Mouse (Mus musculus): Measurements from ENCODE around the gene Dmgdh. TPM values are rescaled to one million over a fixed set of nuclear protein-coding genes. Genes with fewer than 3 reads are reported as not detected.

The Dmgdh gene
- polyA plus RNA-seq, 1 experiment from 2014 or later, result 17.2 TPM

DNA sequence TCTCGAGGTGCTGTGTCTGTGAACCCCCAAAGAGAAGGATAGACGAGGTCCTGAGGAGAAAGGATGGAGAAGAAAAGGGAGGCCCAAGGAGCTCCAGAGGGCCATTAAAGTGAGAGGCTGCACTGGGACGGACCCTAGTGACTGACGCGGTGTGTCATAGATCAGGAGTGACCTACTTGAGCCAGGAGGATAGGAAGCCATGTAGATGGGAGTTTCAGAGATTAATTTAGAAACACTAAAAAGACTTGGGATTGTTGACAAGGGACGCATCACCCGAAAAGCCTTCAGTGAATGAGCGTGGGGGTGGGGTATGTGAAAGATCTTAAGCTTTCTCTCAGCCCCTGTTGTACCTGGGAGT is 98.0 kb downstream of the Dmgdh start:
- peak overlapping the region; percentile 64 for H3K4me3 ChIP-seq (replicated peaks)
- peak; percentile 30; the same call in 1 of the 2 replicates for ATAC-seq (ENCODE audit: insufficient read depth)
- H3K36me3 ChIP-seq (replicated peaks), result no peaks in the 10 kb centered on the region
- WGBS (ENCODE audit: insufficient replicate concordance), result 19% methylated on average over 8 of the region's 8 CpGs
- peaks cover 27% of the 10 kb centered on the region for H3K27me3 ChIP-seq
- H3K27ac ChIP-seq (replicated peaks), result peak overlapping the region; percentile 69; the same call in 1 of the 2 replicates
- peak overlapping the region; percentile 53 for H3K9ac ChIP-seq
- H3K9me3 ChIP-seq (replicated peaks), result no peaks in the 10 kb centered on the region
- H3K4me1 ChIP-seq (replicated peaks), result peaks cover 11% of the 10 kb centered on the region; the same call in 1 of the 2 replicates
- H3K4me2 ChIP-seq, result peak overlapping the region; percentile 92

DNA sequence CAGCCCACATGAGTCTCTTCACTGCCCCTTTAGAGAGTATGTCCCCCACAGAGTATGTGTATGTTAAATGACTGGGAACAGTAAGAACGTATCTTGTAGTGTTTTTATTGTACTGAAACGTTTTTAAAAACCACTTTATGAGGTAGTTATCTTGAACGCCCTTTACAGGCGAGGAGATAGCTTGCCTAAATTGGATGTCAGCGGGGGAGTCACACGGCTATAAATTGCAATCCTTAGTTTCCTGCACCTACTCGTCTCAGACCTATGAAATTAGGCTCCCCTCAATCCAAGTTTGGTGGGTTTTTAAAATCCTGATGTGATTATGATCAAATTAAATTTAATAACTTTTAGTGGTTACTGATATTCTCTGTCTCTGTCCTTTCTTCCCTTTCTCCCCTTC is 98.6 kb downstream of the Dmgdh start:
- Histone ChIP-seq H3K9me3 (replicated peaks) (no peaks in the 10 kb centered on the region), H3K36me3 (replicated peaks) (no peaks in the 10 kb centered on the region), H3K4me2 (peak overlapping the region; percentile 92), H3K27me3 (peaks cover 27% of the 10 kb centered on the region), H3K27ac (replicated peaks) (no peak overlapping the region), H3K4me1 (replicated peaks) (peaks cover 11% of the 10 kb centered on the region; the same call in 1 of the 2 replicates), H3K4me3 (replicated peaks) (peak overlapping the region; percentile 64), H3K9ac (no peak overlapping the region)
- WGBS (ENCODE audit: insufficient replicate concordance), result 47% methylated on average over 7 of the region's 7 CpGs
- ATAC-seq (ENCODE audit: insufficient read depth), result no peak

DNA sequence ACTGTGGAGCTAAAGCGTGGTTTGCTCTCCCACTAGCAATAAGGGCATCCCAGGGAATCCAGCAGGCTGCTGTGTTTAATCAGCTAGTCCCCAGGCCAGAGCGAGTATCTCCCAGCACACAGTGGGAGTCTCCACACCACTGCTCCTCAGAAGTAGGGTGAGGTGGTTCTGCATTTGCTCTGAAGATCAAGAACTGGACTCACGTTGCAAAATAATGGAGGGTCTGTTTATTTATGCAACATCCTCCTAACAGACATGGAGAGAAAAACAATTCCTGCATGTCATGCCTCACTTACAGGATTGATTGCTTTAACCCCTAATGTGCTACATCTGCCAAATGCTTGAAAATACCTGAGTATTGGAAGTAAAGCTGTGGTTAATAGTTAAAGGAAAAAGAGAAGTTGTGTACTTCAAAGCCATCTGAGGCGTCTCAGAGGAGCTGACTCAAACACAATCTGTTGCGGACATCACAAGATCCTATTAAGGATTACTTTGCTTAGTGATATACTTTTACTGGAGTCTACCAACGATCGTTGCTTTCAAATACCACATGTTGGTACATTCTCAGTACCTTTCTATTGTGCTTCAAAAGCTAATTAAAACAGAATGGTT is 99.6 kb downstream of the Dmgdh start:
- Histone ChIP-seq H3K4me1 (replicated peaks) (peaks cover 11% of the 10 kb centered on the region; the same call in 1 of the 2 replicates), H3K9ac (no peak overlapping the region), H3K4me3 (replicated peaks) (no peak overlapping the region), H3K27me3 (peaks cover 27% of the 10 kb centered on the region), H3K27ac (replicated peaks) (no peak overlapping the region), H3K9me3 (replicated peaks) (no peaks in the 10 kb centered on the region), H3K4me2 (no peak overlapping the region), H3K36me3 (replicated peaks) (no peaks in the 10 kb centered on the region)
- ATAC-seq (ENCODE audit: insufficient read depth), result no peak
- 52% methylated on average over 7 of the region's 7 CpGs for WGBS (ENCODE audit: insufficient replicate concordance)

DNA sequence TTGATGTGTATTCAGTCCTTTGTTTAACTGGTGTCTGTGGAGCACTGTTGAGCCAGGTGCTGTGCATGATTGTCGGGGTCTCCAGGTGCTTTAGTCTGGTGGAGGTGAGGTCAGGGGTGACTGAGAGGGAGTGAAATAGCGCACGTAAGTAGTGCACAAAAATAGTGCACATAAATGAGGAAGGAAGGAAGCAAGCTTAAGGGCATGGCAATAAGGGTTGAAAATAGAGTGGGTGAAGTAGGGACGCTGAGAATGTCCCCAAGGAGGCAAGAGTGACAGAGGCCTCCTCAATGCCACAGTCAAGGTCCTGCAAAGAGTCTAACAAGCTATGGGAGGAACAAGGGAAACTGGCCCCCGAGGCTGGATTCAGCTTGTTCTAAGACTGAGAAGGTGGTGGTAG is 108.6 kb downstream of the Dmgdh start:
- H3K9ac ChIP-seq, result no peak overlapping the region
- no peak overlapping the region for H3K4me2 ChIP-seq
- no peaks in the 10 kb centered on the region for H3K27me3 ChIP-seq
- ATAC-seq (ENCODE audit: insufficient read depth), result no peak
- 34% methylated on average over 5 of the region's 5 CpGs for WGBS (ENCODE audit: insufficient replicate concordance)
- no peaks in the 10 kb centered on the region for H3K36me3 ChIP-seq (replicated peaks)
- no peak overlapping the region for H3K4me3 ChIP-seq (replicated peaks)
- no peaks in the 10 kb centered on the region for H3K4me1 ChIP-seq (replicated peaks)
- no peak overlapping the region for H3K27ac ChIP-seq (replicated peaks)
- no peaks in the 10 kb centered on the region for H3K9me3 ChIP-seq (replicated peaks)

DNA sequence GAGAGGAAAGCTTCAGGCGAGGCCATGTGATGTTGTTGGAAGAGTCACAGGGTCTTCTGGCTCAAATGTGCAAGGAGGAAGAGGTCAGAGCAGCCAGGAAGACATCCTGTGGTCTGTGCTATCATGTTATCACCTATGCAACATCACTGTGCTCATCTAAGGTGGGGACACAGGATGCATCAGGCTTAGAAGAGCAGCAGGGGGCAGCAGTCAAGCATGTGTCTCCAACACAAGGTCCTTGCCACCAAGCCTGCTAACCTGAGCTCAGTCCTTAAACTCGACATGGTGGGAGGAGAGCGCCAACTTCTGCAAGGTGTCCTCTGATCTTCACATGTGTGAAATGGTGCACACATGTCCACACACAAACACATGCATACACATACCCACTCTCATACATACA is 111.1 kb downstream of the Dmgdh start:
- H3K27ac ChIP-seq (replicated peaks), result no peak overlapping the region
- no peak overlapping the region for H3K9ac ChIP-seq
- H3K4me2 ChIP-seq, result no peak overlapping the region
- no peak overlapping the region for H3K4me3 ChIP-seq (replicated peaks)
- ATAC-seq (ENCODE audit: insufficient read depth), result no peak
- H3K36me3 ChIP-seq (replicated peaks), result no peaks in the 10 kb centered on the region
- no peaks in the 10 kb centered on the region for H3K27me3 ChIP-seq
- H3K9me3 ChIP-seq (replicated peaks), result no peaks in the 10 kb centered on the region
- 44% methylated on average over 3 of the region's 3 CpGs for WGBS (ENCODE audit: insufficient replicate concordance)
- H3K4me1 ChIP-seq (replicated peaks), result no peaks in the 10 kb centered on the region

DNA sequence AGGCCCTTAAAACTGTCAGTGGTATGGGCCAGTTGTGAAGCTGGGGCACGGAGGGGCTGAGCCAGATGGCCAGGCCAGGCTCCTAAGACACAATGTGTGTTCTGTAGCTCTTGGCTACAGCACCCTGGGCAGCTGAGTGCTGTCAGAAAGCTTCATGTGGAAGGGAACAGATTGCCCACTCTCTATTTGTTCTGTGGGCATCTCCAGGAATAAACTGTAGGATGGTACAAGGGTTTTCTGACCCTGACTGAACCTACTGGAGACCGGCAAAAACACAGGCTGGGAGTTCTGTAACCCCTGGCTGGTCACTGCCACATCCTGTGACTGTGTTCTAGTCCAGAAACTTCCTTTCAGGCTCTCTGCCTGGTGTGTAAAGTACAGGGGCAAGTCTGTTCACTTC is 111.8 kb downstream of the Dmgdh start:
- no peaks in the 10 kb centered on the region for H3K36me3 ChIP-seq (replicated peaks)
- no peaks in the 10 kb centered on the region for H3K4me1 ChIP-seq (replicated peaks)
- H3K4me3 ChIP-seq (replicated peaks), result no peak overlapping the region
- no peaks in the 10 kb centered on the region for H3K27me3 ChIP-seq
- no peak overlapping the region for H3K9ac ChIP-seq
- no peak overlapping the region for H3K27ac ChIP-seq (replicated peaks)
- no peak for ATAC-seq (ENCODE audit: insufficient read depth)
- no peak overlapping the region for H3K4me2 ChIP-seq
- H3K9me3 ChIP-seq (replicated peaks), result no peaks in the 10 kb centered on the region
- WGBS (ENCODE audit: insufficient replicate concordance), result 57% methylated on average over 2 of the region's 2 CpGs

DNA sequence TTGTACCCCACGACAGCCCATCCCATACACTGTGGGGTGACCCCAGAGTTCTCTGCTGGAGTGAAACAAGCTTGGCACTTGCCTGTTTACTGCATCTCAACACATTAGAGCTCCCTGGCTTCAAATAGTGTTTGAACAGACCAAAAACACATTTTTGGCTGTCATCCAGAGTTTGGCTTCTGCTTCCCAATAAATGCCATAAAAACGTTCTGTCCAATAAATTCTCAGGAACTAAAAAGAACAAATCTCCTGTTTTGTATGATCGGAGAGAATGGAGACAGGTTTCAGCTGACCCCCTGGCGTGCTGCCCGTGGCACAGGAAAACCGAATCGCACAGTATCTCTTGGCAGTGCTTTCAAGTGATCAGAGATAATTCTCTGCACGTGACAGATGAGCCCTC is 113.4 kb downstream of the Dmgdh start:
- no peak overlapping the region for H3K9ac ChIP-seq
- H3K9me3 ChIP-seq (replicated peaks), result no peaks in the 10 kb centered on the region
- WGBS (ENCODE audit: insufficient replicate concordance), result 53% methylated on average over 8 of the region's 8 CpGs
- H3K27ac ChIP-seq (replicated peaks), result no peak overlapping the region
- no peaks in the 10 kb centered on the region for H3K4me1 ChIP-seq (replicated peaks)
- H3K27me3 ChIP-seq, result no peaks in the 10 kb centered on the region
- H3K36me3 ChIP-seq (replicated peaks), result no peaks in the 10 kb centered on the region
- no peak overlapping the region for H3K4me2 ChIP-seq
- H3K4me3 ChIP-seq (replicated peaks), result no peak overlapping the region
- no peak for ATAC-seq (ENCODE audit: insufficient read depth)

DNA sequence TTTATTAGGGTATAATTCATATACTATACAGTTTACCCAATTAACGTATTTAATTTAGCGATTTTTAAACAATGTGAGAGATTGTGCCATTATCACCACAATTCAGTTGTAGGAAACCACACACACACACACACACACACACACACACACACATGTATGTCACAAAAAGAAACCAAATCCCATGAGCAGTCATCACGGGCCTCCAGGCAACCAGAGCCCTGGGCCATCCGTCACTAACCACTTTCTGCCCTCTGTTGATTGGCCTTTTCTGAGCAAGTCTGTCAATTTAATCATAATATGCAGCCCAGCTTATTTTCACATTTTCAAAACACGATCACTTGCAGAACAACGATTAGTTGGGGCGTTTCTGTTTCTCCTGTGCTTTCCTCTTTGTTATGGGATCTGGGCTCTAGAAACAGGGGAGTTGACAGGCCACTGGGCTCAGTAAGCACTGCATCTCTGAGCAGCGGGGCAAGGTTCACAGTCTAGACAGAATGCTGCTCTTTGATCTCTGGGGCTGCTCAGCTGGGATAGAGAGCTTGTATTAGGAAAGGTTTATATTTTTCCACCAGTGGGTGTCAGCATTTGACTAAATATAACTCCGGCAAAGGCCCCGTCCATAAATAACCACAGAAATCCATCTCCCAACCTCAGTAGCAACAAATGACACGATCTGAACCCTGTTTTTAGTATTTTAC is 118.9 kb downstream of the Dmgdh start:
- no peak overlapping the region for H3K9ac ChIP-seq
- H3K36me3 ChIP-seq (replicated peaks), result no peaks in the 10 kb centered on the region
- 46% methylated on average over 11 of the region's 11 CpGs for WGBS (ENCODE audit: insufficient replicate concordance)
- no peak overlapping the region for H3K4me2 ChIP-seq
- H3K9me3 ChIP-seq (replicated peaks), result no peaks in the 10 kb centered on the region
- no peak overlapping the region for H3K27ac ChIP-seq (replicated peaks)
- ATAC-seq (ENCODE audit: insufficient read depth), result peak; percentile 54; the same call in 1 of the 2 replicates
- no peaks in the 10 kb centered on the region for H3K4me1 ChIP-seq (replicated peaks)
- H3K4me3 ChIP-seq (replicated peaks), result no peak overlapping the region
- H3K27me3 ChIP-seq, result no peaks in the 10 kb centered on the region

DNA sequence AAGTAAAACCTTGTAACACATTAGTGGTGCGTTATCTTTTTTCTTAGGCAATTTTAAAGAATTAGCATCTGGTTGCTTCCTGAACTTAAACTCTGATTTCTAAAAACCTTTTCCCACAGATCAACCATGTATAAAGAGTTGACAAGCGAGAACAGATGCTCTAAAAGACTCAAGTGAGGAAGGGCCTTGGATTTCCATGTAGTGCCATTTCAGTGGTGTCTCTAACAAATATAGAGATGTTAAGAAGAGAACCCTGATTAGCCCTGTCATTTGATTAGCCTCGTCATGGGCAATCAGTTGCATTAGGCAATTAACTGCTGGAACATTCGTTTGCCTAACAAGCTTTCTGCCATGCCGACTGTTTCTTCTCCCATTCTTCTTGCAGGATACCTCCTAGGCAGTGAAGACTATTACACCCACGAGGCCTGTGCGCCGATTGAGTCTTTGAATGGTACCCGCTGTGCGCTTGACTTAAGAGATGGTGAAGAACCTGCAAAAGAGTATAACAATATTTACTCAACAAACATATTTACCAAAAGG is 119.5 kb downstream of the Dmgdh start:
- WGBS (ENCODE audit: insufficient replicate concordance), result 70% methylated on average over 10 of the region's 10 CpGs
- Histone ChIP-seq H3K9me3 (replicated peaks) (no peaks in the 10 kb centered on the region), H3K27me3 (no peaks in the 10 kb centered on the region), H3K4me3 (replicated peaks) (no peak overlapping the region), H3K9ac (no peak overlapping the region), H3K36me3 (replicated peaks) (0 out of 2 replicates have a peak, but pooled peaks cover 4% of the 10 kb centered on the region), H3K4me1 (replicated peaks) (no peaks in the 10 kb centered on the region), H3K27ac (replicated peaks) (no peak overlapping the region), H3K4me2 (no peak overlapping the region)
- ATAC-seq (ENCODE audit: insufficient read depth), result no peak

DNA sequence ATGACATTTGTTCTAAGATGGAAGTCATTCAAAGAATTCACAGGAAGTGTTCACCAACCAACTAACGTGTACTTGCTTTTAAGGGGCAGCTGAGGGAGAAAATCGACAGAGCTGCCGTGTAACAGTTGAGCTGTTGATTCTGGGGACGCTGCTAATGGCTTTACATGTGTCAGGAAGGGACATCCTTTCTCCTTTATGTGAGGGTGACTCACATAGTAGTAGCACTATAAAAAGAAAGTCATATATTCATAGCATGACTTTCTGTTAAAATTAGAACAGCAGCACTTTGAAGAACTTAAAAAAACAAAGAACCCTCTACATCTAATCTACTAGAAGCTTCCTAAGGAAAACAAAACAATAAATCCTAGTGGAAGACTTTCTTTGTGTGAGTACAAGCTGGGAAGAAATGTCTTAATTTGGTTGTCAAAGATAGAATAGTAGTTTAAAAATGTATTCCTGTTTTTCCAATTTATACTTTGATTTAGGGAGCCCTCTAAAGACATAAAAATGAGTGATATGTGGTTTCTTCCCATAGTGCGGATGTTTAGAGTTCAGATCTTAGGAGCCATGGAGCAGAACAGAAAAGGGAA is 122.9 kb downstream of the Dmgdh start:
- no peaks in the 10 kb centered on the region for H3K9me3 ChIP-seq (replicated peaks)
- H3K36me3 ChIP-seq (replicated peaks), result 0 out of 2 replicates have a peak, but pooled peaks cover 4% of the 10 kb centered on the region
- no peak overlapping the region for H3K9ac ChIP-seq
- H3K27me3 ChIP-seq, result no peaks in the 10 kb centered on the region
- H3K4me2 ChIP-seq, result no peak overlapping the region
- no peak overlapping the region for H3K27ac ChIP-seq (replicated peaks)
- no peaks in the 10 kb centered on the region for H3K4me1 ChIP-seq (replicated peaks)
- H3K4me3 ChIP-seq (replicated peaks), result no peak overlapping the region
- 49% methylated on average over 5 of the region's 5 CpGs for WGBS (ENCODE audit: insufficient replicate concordance)
- ATAC-seq (ENCODE audit: insufficient read depth), result no peak
